Mouse (Mus musculus) thymus, adult 2 months (tissue): Measurements from ENCODE around the gene Clpsl2. TPM values are rescaled to one million over a fixed set of nuclear protein-coding genes. Genes with fewer than 3 reads are reported as not detected.

ENCODE experiments used
- DNase-seq: peaks from one replicate; pipeline ENCODE4 v3.0.0; 2021
- H3K27ac ChIP-seq: fragments of 200-500 bp; 2 replicates; pipeline ENCODE4 v1.5.1; 2012; ENCODE audit warnings: low read length, control low read depth; ENCODE audit not compliant: control insufficient read depth, insufficient read depth
- H3K27me3 ChIP-seq: fragments of 200-500 bp; 2 replicates; pipeline ENCODE4 v1.6.1; 2012; ENCODE audit warnings: mild to moderate bottlenecking, low read length, moderate library complexity, mixed read lengths; ENCODE audit not compliant: control insufficient read depth, insufficient read depth
- H3K36me3 ChIP-seq: fragments of 200-500 bp; 2 replicates; pipeline ENCODE4 v1.6.1; 2012; ENCODE audit warnings: mild to moderate bottlenecking, low read length, moderate library complexity; ENCODE audit not compliant: control insufficient read depth, insufficient read depth
- H3K4me1 ChIP-seq: fragments of 200-500 bp; replicated peaks from 2 replicates; pipeline ENCODE4 v1.6.1; 2012; ENCODE audit warnings: low read length; ENCODE audit not compliant: control insufficient read depth, insufficient read depth
- H3K4me3 ChIP-seq: fragments of 200-500 bp; 2 replicates; pipeline ENCODE4 v1.5.1; 2012; ENCODE audit warnings: mild to moderate bottlenecking, low read length, control low read depth, moderate library complexity; ENCODE audit not compliant: control insufficient read depth, insufficient read depth
- CTCF ChIP-seq: fragments of 200-500 bp; IDR thresholded peaks from 2 replicates; pipeline ENCODE4 v1.5.1; 2012; ENCODE audit warnings: mild to moderate bottlenecking, control low read depth, low read length, moderate library complexity, borderline replicate concordance; ENCODE audit not compliant: control insufficient read depth, poor library complexity, insufficient read depth; ENCODE audit errors: extremely low read depth
- POLR2A ChIP-seq: fragments of 200-500 bp; IDR thresholded peaks from 2 replicates; pipeline ENCODE4 v1.6.1; 2012; ENCODE audit warnings: mild to moderate bottlenecking, low read length, control low read depth, moderate library complexity; ENCODE audit not compliant: control insufficient read depth, poor library complexity, insufficient read depth; ENCODE audit errors: extremely low read depth
- WGBS: fragments of 180-500 bp; shearing (Covaris S2); methylation state at CpG from one replicate; pipeline ENCODE4 v1.1.7; 2018; 5-methylcytosine and 5-hydroxymethylcytosine counted together
- polyA plus RNA-seq: library from polyadenylated mRNA; depleted of rRNA; stranded (reverse); fragments of >200 nt; gene quantifications from 2 replicates; pipeline ENCODE4 v1.2.3, GENCODE M21; 2012

Clpsl2 gene
- polyA plus RNA-seq, 1 experiment: not detected

DNA sequence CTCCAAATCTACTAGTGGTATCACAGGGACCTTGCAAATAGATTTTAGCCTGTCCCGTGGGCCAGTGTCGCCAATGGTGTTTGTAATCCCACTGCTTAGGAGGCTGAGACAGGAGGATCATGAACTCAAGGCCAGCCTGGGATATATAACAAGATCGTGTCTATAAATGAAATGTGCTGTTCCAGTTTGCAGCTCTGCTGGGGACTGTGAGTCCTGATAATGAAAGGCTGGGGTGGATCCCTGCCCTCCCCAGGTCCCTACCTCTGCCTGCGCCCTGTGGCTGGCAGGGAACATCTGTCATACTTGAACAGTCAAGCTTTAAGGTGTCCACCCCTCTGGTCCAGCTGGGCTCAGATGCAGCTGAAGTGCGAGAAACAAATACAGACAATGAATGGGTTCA is 34.7 kb upstream of the Clpsl2 start:
- H3K4me1 ChIP-seq: peaks cover 76% of the 10 kb centered on the region
- TF ChIP-seq CTCF (no peak), POLR2A (no peak)
- no peak overlapping the region for H3K27ac ChIP-seq

DNA sequence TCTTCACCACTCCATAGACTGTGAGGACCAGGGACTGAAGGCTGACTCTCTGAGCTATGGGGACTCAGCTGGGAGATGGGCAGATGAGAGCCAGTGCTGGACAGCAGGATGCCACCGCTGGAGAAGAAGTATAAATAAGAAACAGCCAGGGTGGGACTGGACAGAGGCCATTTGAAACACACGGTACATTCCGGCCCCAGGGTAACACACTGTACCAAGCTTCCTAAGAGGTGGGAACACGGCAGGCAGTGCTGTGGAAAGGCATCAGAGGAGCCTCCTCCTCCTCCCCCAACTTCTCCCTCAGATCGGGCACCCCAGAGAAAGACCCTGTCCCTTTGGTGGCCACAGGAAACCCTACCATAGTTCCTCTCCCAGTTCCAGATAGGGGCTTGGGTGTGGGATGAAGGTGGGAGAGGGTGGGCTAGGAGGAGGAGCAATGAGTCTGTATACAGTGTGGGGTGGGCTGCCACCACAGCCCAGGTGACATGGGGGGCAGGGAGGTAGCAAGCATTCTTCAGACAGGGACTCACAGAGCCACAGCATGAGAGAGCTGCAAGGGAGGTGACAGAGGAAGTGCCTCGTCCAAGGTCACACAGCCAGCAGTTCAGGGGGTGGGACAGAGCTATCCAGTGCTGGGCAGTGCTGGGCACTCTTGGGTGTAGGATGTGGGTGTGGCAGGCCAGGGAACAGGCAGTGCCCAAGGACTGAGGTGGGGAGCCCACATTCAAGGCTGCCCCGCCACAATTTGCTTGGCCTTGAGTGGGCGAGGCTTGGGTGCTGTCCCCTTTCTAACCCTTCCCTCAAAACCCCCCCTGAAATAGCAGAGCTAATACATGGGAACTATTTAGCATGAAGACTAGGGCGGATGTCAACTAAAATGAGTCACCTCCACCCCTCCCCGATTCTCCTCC is 33.5 kb upstream of the Clpsl2 start:
- Histone ChIP-seq H3K4me1 (peaks cover 75% of the 10 kb centered on the region), H3K36me3 (no peaks in the 10 kb centered on the region), H3K27me3 (no peaks in the 10 kb centered on the region), H3K4me3 (no peak overlapping the region), H3K27ac (peak overlapping the region; percentile 89)
- 13% methylated on average over 10 of the region's 10 CpGs for WGBS
- peak; percentile 67 for DNase-seq
- no peak for TF ChIP-seq CTCF
- no peak for TF ChIP-seq POLR2A

More for the DNA sequence above, 34.7 kb upstream of the Clpsl2 start:
- H3K36me3 ChIP-seq: no peaks in the 10 kb centered on the region
- DNase-seq: no peak
- WGBS: 56% methylated on average over 5 of the region's 5 CpGs
- no peaks in the 10 kb centered on the region for H3K27me3 ChIP-seq
- no peak overlapping the region for H3K4me3 ChIP-seq

DNA sequence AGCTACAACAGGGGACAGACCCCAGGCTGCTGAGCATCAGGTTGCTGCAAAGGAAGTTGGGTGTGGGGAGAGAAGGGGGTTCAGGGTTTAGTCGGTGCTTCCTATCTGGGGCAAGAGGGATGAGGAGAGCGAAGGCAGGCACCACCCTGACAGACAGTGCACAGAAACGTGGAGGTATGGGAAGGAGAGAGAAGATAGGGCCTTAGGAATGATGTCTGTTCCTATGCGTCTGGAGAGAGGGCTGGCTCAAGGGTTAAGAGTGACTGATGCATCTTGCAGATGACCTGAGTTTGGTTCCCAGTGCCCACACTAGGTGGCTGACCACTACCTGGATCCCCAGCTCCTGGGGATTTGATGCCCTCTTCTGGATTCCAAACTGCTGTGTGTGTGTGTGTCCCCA is 32.3 kb upstream of the Clpsl2 start:
- WGBS: 17% methylated on average over 4 of the region's 4 CpGs
- peaks cover 75% of the 10 kb centered on the region for H3K4me1 ChIP-seq
- no peak for TF ChIP-seq POLR2A
- no peak for TF ChIP-seq CTCF
- no peaks in the 10 kb centered on the region for H3K27me3 ChIP-seq
- no peaks in the 10 kb centered on the region for H3K36me3 ChIP-seq
- peak overlapping the region; percentile 89 for H3K27ac ChIP-seq
- DNase-seq: peak; percentile 55
- H3K4me3 ChIP-seq: peak overlapping the region; percentile 17; the same call in 1 of the 2 replicates

DNA sequence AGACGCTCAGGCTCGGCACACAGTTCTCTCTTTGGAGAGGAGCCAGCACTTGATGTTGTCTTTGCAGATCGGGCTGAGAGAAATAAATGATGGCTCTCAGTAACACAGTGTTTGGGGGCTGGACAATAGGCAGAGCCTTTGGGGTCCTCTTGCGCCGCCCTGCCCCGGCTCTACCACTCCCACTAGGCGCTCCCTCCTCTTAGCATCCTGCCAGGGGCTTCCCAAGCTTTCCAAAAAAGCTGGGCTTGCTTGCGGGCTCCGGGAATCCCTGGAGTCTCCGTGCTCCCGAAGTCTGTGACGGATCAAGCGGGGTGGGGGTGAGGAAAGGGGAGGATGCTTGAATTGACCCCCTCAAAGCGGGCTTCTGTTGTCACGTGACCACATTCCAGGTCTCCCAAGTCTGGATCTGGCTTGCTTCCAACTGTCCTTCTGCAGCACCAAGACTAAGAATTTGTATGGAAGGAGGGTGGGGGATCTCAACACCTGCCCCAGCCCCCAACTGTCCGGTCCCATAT is 31.7 kb upstream of the Clpsl2 start, which contains the start of gene Fkbp5:
Fkbp5 (minus strand) TSS at position 87 of the 515 bp plus-strand sequence.
- H3K36me3 ChIP-seq: no peaks in the 10 kb centered on the region
- H3K27ac ChIP-seq: peak within 1 kb of the TSS; percentile 89
- WGBS: 12% methylated on average over 16 of the region's 16 CpGs
- DNase-seq: no peak
- no peak for TF ChIP-seq CTCF
- no peak for TF ChIP-seq POLR2A
- H3K27me3 ChIP-seq: no peaks in the 10 kb centered on the region
- peak within 1 kb of the TSS; percentile 51 for H3K4me3 ChIP-seq
- H3K4me1 ChIP-seq: peaks cover 74% of the 10 kb centered on the region

DNA sequence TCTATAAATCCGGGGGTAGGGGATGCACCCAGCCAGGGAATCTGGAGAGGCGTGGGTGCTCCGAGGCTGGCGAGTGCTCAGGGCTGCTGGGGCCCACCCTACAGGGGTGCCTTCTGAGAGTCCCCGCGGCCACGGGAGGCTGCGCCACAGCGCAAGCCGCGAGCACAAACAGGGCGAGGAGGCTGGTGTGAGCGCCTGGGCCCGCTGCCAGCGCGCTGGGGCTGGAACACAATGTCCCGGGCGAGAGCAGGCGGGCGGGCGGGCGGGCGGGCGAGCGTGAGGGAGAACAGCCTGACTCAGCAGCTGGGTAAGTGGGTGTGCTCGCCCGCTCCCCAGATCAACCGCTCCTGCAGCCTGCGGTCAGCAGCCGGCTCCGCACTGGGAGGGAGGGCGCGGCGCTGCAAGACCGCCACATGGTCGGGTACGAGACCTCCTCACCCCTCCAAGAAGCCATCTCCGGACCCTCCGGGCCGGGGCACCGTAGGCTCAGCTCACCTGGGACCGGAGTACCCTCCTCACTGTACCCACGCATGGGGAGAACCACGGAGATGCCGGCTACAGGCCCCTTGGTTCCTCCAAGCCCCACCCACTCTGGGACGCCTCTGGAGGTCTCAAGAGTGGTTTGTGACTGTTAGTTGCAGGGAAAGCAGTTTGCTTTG is 31.1 kb upstream of the Clpsl2 start:
- TF ChIP-seq CTCF (no peak), POLR2A (no peak; the same call in 1 of the 2 replicates)
- H3K36me3 ChIP-seq: no peaks in the 10 kb centered on the region
- WGBS: under 1% methylated on average over 40 of the region's 46 CpGs
- no peaks in the 10 kb centered on the region for H3K27me3 ChIP-seq
- peak overlapping the region; percentile 89 for H3K27ac ChIP-seq
- peak overlapping the region; percentile 51 for H3K4me3 ChIP-seq
- peak; percentile 78 for DNase-seq
- H3K4me1 ChIP-seq: peaks cover 69% of the 10 kb centered on the region

DNA sequence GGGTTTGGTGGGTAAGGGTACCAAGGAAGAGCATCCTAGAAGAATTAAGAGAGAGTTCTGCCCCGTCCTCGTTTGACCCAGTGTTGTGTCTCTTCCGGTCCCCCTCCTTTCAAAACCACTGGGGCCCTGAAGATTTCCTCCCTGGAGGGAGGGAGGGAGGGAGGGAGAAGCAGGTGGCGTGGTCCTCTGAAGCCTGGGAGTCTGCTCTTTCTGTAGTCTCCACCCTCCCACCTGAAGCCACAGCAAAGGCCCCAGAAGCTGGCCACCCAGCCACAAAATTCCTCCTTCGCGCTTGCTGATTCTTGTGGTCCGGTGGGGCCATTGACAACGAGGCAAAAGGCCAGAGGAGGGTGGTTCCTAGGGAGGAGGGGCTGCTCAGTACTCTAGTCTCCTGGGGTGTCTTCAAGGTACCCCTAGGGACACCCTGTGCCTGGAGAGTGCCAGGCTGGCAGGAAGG is 30.6 kb upstream of the Clpsl2 start:
- peak overlapping the region; percentile 51 for H3K4me3 ChIP-seq
- peaks cover 69% of the 10 kb centered on the region for H3K4me1 ChIP-seq
- no peaks in the 10 kb centered on the region for H3K36me3 ChIP-seq
- 3% methylated on average over 8 of the region's 8 CpGs for WGBS
- H3K27ac ChIP-seq: peak overlapping the region; percentile 84
- TF ChIP-seq CTCF (no peak), POLR2A (no peak)
- no peaks in the 10 kb centered on the region for H3K27me3 ChIP-seq
- peak; percentile 69 for DNase-seq
